Mouse (Mus musculus) testis, adult 2 months (tissue): ENCODE results near the gene Dnajb8. TPM values are rescaled to one million over a fixed set of nuclear protein-coding genes. Genes with fewer than 3 reads are reported as not detected.
A peak's percentile ranks its signal among the peaks of the same experiment; 100 is the strongest.

ENCODE experiments used
- H3K27ac ChIP-seq: fragments of 200-500 bp; 2 replicates; pipeline ENCODE4 v1.5.1; 2012; ENCODE audit warnings: low read depth, low read length; ENCODE audit not compliant: control insufficient read depth, insufficient read depth
- H3K27me3 ChIP-seq: fragments of 200-500 bp; 2 replicates; pipeline ENCODE4 v1.6.1; 2012; ENCODE audit warnings: mild to moderate bottlenecking, low read length, moderate library complexity; ENCODE audit not compliant: control insufficient read depth, insufficient read depth
- H3K36me3 ChIP-seq: fragments of 200-500 bp; 2 replicates; pipeline ENCODE4 v1.6.1; 2012; ENCODE audit warnings: mild to moderate bottlenecking, low read length; ENCODE audit not compliant: control insufficient read depth, insufficient read depth
- H3K4me1 ChIP-seq: fragments of 200-500 bp; 2 replicates; pipeline ENCODE4 v1.6.1; 2012; ENCODE audit warnings: low read length; ENCODE audit not compliant: control insufficient read depth, insufficient read depth
- H3K4me3 ChIP-seq: fragments of 200-500 bp; 2 replicates; pipeline ENCODE4 v1.5.1; 2012; ENCODE audit warnings: low read depth, mild to moderate bottlenecking, low read length, moderate library complexity, mixed read lengths; ENCODE audit not compliant: control insufficient read depth
- CTCF ChIP-seq: fragments of 200-500 bp; IDR thresholded peaks from 2 replicates; pipeline ENCODE4 v1.5.1; 2012; ENCODE audit warnings: low read depth, mild to moderate bottlenecking, inconsistent platforms, low read length, moderate library complexity; ENCODE audit not compliant: control insufficient read depth, insufficient read depth, insufficient replicate concordance
- POLR2A ChIP-seq: fragments of 200-500 bp; IDR thresholded peaks from 2 replicates; pipeline ENCODE4 v1.6.1; 2012; ENCODE audit warnings: low read depth, mild to moderate bottlenecking, inconsistent platforms, low read length, moderate library complexity; ENCODE audit not compliant: control insufficient read depth
- polyA plus RNA-seq: library from polyadenylated mRNA; depleted of rRNA; stranded (reverse); fragments of >200 nt; gene quantifications from 2 replicates; pipeline ENCODE4 v1.2.3, GENCODE M21; 2012

Gene Dnajb8
- polyA plus RNA-seq, 1 experiment = 738 TPM

DNA sequence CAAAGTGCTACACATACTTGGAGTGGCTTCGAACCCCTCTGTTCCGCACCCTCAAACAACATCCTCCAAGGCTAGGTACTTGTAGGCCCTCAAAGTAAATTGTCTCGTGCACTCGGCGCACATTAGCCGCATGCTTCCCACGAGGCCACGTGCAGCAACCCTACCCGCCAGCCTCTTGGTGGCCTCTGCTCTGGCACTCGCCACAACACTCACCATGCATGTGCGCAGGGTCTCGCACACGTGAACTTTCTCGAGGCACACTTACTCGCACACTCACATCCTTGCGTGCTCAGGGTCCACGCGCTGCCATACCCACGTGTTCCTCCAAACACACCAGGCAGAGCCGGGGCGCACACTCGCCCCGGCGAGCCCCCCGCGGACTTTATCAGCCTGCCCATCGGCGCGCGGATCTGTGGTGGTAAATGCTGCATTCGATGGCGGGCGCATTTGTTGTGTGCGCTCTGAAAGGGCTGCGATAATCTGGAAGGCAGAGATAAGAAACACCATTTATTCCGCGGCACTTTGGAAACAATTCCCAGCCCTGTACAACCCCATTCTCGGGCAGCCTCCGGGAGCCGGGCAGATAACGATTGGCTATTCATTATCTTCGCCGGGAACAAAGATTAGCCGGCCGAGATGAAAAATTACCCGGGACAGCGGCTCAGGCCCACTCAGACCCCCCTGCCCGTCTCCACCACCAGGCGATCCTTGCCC lies 31.6 kb upstream of the Dnajb8 start:
- Histone ChIP-seq H3K27ac (no peak overlapping the region), H3K27me3 (peaks cover 4% of the 10 kb centered on the region), H3K36me3 (no peaks in the 10 kb centered on the region), H3K4me1 (peaks cover 37% of the 10 kb centered on the region), H3K4me3 (peak overlapping the region; percentile 93)
- TF ChIP-seq CTCF = no peak
- no peak for TF ChIP-seq POLR2A

DNA sequence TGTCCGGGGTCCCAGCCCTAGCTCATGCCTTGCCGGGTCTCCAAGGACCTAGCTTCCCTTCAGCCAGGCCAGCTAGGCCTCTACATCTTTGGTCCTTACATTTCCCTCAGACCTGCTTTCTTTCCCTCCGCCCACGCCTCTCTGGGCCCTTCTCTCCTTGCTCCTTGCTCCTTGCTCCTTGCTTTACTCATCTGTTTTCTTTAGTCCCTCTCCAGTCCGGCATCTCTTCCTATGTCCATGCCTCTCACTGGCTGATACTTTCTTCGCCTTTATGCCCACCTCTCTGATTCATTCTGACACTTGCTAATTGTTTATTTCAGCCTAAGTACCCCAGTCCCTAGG lies 31.1 kb upstream of the Dnajb8 start:
- Histone ChIP-seq H3K36me3 (no peaks in the 10 kb centered on the region), H3K27me3 (peaks cover 4% of the 10 kb centered on the region), H3K4me3 (no peak overlapping the region), H3K4me1 (peaks cover 38% of the 10 kb centered on the region), H3K27ac (no peak overlapping the region)
- TF ChIP-seq POLR2A = no peak
- no peak for TF ChIP-seq CTCF

DNA sequence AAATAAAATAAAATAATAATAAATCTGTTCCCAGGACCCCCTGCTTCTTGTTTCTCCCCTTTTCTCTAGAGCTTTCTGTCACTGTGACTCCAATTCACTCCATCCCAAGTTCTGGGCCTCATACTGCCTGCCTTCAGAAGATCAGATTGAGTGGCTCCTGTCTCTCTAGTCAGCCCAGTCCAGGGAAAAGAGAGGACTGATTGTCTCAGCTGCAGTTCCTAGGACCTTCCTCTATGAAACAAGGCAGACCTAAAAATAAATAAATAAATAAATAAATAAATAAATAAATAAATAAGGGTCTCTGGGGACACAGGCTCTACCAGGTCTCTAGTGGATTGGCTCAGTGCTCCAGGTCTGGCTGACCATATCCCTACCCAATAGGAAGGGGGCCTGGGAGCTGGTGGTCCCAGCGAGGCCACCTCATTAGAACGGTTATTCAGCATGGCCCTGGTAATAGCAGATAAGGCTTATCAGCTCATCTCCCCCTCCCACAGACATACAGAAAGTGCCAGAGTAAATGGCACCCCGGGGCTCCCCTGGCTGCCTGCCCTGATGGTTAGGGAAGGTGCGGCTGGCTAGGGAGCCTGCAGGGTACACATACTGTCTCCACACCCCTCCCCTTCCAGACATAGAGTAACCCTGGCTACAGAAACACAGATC lies 30.5 kb upstream of the Dnajb8 start:
- Histone ChIP-seq H3K4me3 (no peak overlapping the region), H3K27me3 (peaks cover 4% of the 10 kb centered on the region), H3K36me3 (no peaks in the 10 kb centered on the region), H3K27ac (no peak overlapping the region), H3K4me1 (peaks cover 43% of the 10 kb centered on the region)
- TF ChIP-seq POLR2A (no peak), CTCF (no peak)

- Histone ChIP-seq H3K4me1 (peaks cover 54% of the 10 kb centered on the region), H3K36me3 (no peaks in the 10 kb centered on the region), H3K4me3 (no peak overlapping the region), H3K27me3 (peaks cover 4% of the 10 kb centered on the region), H3K27ac (no peak overlapping the region)
- TF ChIP-seq CTCF = no peak
- no peak for TF ChIP-seq POLR2A
These were observed 29.3 kb upstream of the Dnajb8 start for GRCm38 (mm10) chr6:88192756-88193155.

- H3K4me3 ChIP-seq = peak within 1 kb of the TSS; percentile 46
- H3K27me3 ChIP-seq = peaks cover 4% of the 10 kb centered on the region
- TF ChIP-seq POLR2A = no peak
- TF ChIP-seq CTCF = no peak
- peaks cover 60% of the 10 kb centered on the region for H3K4me1 ChIP-seq
- no peaks in the 10 kb centered on the region for H3K36me3 ChIP-seq
- no peak within 1 kb of the TSS for H3K27ac ChIP-seq
These were observed 28.5 kb upstream of the Dnajb8 start, which contains the start of gene Gata2 for GRCm38 (mm10) chr6:88193433-88194052. TSS of gene Gata2 (plus strand) at chr6:88193891.

DNA sequence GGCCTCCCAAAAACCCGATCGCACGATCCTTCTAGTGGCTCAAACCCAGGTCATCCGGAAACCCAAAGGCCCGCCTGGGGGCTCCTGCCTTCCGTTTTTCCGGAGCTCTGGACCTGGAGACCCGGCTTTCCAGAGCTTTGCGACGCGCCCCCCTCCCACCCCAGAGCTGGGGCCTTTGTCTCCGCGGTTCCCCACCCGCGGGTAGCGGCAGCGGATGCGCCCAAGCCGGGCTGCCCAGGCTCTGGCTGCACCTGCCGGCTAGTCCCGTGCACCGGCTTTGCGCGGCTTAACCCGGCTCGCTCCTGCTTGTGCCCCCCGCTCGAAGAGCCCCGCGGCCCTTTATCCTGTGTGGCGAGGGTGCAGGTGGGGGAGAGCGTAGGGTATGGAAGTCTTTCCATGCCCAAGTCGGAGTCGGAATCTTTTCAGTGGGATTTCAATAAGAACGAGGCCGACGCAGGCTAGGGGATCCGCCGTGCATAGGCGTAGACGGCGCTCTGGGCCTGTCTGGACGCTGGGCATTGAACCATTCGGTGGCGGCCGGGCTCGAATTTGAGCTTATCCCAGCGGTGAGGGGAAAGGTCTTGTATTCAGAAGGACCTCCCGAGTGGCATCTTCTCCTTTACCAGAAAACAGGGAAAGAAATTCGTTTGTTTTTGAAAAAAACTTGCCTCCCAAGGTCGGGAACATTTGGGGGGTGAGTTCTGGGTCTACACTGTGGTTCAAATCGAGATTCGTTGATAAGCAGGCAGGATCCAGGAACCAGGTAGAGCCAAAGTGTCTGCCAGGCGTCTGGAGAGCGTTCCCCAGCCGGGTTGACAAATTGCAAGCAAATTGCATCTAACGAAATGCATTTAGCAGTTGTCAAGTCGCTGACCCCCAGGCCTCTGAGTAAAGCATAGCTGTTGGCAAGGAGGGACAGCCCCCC lies 27.8 kb upstream of the Dnajb8 start:
- no peak overlapping the region for H3K27ac ChIP-seq
- TF ChIP-seq CTCF = no peak
- no peak for TF ChIP-seq POLR2A
- H3K27me3 ChIP-seq = peaks cover 4% of the 10 kb centered on the region
- peak overlapping the region; percentile 46 for H3K4me3 ChIP-seq
- H3K36me3 ChIP-seq = no peaks in the 10 kb centered on the region
- H3K4me1 ChIP-seq = peaks cover 62% of the 10 kb centered on the region
